Mouse (Mus musculus) midbrain, embryonic 13.5 days (tissue): ENCODE data around the gene Scgb2b15. TPM values are rescaled to one million over a fixed set of nuclear protein-coding genes. Genes with fewer than 3 reads are reported as not detected.
"Not testable (repeated sequence)": the region's sequence is repeated elsewhere in the genome, so short reads cannot be mapped to it uniquely, and the experiment has no call there.

ENCODE experiments used
- ATAC-seq: fragments of 200-750 bp; cut with Nextera tagmentation; 2 replicates; pipeline ENCODE4 v1.8.0; 2017; ENCODE audit warnings: mild to moderate bottlenecking, moderate TSS enrichment, moderate library complexity
- H3K27ac ChIP-seq: fragments of 300-500 bp; sonication (generic); 2 replicates; pipeline ENCODE4 v1.5.1; 2015; ENCODE audit warnings: inconsistent platforms, mild to moderate bottlenecking, moderate library complexity
- H3K27me3 ChIP-seq: fragments of 300-500 bp; sonication (generic); 2 replicates; pipeline ENCODE4 v1.6.1; 2015; ENCODE audit warnings: mild to moderate bottlenecking, inconsistent platforms
- H3K36me3 ChIP-seq: fragments of 300-500 bp; sonication (generic); 2 replicates; pipeline ENCODE4 v1.6.1; 2015; ENCODE audit warnings: mild to moderate bottlenecking, inconsistent platforms
- H3K4me1 ChIP-seq: fragments of 300-500 bp; sonication (generic); replicated peaks from 2 replicates; pipeline ENCODE4 v1.6.1; 2015; ENCODE audit warnings: inconsistent platforms
- H3K4me2 ChIP-seq: fragments of 300-500 bp; sonication (generic); replicated peaks from 2 replicates; pipeline ENCODE4 v1.6.1; 2015; ENCODE audit warnings: moderate library complexity, mild to moderate bottlenecking, inconsistent platforms
- H3K4me3 ChIP-seq: fragments of 300-500 bp; sonication (generic); replicated peaks from 2 replicates; pipeline ENCODE4 v1.5.1; 2015; ENCODE audit warnings: mild to moderate bottlenecking, inconsistent platforms
- H3K9ac ChIP-seq: fragments of 300-500 bp; sonication (generic); replicated peaks from 2 replicates; pipeline ENCODE4 v1.6.1; 2015; ENCODE audit warnings: mild to moderate bottlenecking, inconsistent platforms
- H3K9me3 ChIP-seq: fragments of 300-500 bp; sonication (generic); 2 replicates; pipeline ENCODE4 v1.6.1; 2016; ENCODE audit warnings: mild to moderate bottlenecking, inconsistent platforms
- polyA plus RNA-seq: library from polyadenylated mRNA; unstranded; fragments of >200 nt; fragmentation: Nextera tagmentation; extraction: Ambion mirVana; gene quantifications from 2 replicates; pipeline ENCODE4 v1.2.1, GENCODE M21; 2015

Scgb2b15 gene
- polyA plus RNA-seq = not detected in 2 replicates

- H3K27ac ChIP-seq, H3K36me3 ChIP-seq, H3K4me1 ChIP-seq, H3K27me3 ChIP-seq, H3K4me2 ChIP-seq, ATAC-seq, H3K4me3 ChIP-seq, H3K9ac ChIP-seq, H3K9me3 ChIP-seq: not testable (repeated sequence)
Measured at GRCm38 (mm10) chr7:32829562-32829961, at the start of gene Scgb2b15. Scgb2b15 (minus strand) TSS chr7:32829662.

- H3K36me3 ChIP-seq, H3K4me2 ChIP-seq, H3K27ac ChIP-seq, H3K4me1 ChIP-seq, H3K27me3 ChIP-seq, H3K9ac ChIP-seq, H3K4me3 ChIP-seq, H3K9me3 ChIP-seq, ATAC-seq: not testable (repeated sequence)
Measured at GRCm38 (mm10) chr7:32836254-32836653, 6.8 kb upstream of the Scgb2b15 start, which contains the start of gene Scgb1b15. Scgb1b15 (plus strand) TSS chr7:32836554.

Other genes starting within 250 kb of the Scgb2b15 start
- not detected in 2 replicates for gene Scgb1b15, start 6.9 kb upstream of the Scgb2b15 start, polyA plus RNA-seq
- gene Scgb2b17, start 226.9 kb upstream of the Scgb2b15 start, polyA plus RNA-seq = not detected in 2 replicates
- not detected in 2 replicates for gene Scgb1b17, start 233.8 kb upstream of the Scgb2b15 start, polyA plus RNA-seq